Mouse (Mus musculus) neural tube, embryonic 12.5 days (tissue): ENCODE data around the gene Nxn. TPM values are rescaled to one million over a fixed set of nuclear protein-coding genes. Genes with fewer than 3 reads are reported as not detected.

Source experiments
- ATAC-seq: fragments of 200-750 bp; cut with Nextera tagmentation; 2 replicates; pipeline ENCODE4 v1.8.0; 2017; ENCODE audit warnings: low read depth, mild to moderate bottlenecking, moderate TSS enrichment, moderate library complexity; ENCODE audit not compliant: low FRiP score
- H3K27ac ChIP-seq: fragments of 300-500 bp; sonication (generic); 2 replicates; pipeline ENCODE4 v1.5.1; 2016
- H3K27me3 ChIP-seq: fragments of 300-500 bp; sonication (generic); replicated peaks from 2 replicates; pipeline ENCODE4 v1.6.1; 2016; ENCODE audit warnings: mild to moderate bottlenecking
- H3K36me3 ChIP-seq: fragments of 300-500 bp; sonication (generic); 2 replicates; pipeline ENCODE4 v1.6.1; 2016; ENCODE audit warnings: mild to moderate bottlenecking
- H3K4me1 ChIP-seq: fragments of 300-500 bp; sonication (generic); 2 replicates; pipeline ENCODE4 v1.6.1; 2016
- H3K4me2 ChIP-seq: fragments of 300-500 bp; sonication (generic); replicated peaks from 2 replicates; pipeline ENCODE4 v1.6.1; 2016; ENCODE audit warnings: mild to moderate bottlenecking
- H3K4me3 ChIP-seq: fragments of 300-500 bp; sonication (generic); 2 replicates; pipeline ENCODE4 v1.5.1; 2016
- H3K9ac ChIP-seq: fragments of 300-500 bp; sonication (generic); 2 replicates; pipeline ENCODE4 v1.6.1; 2016; ENCODE audit warnings: mild to moderate bottlenecking
- H3K9me3 ChIP-seq: fragments of 300-500 bp; sonication (generic); 2 replicates; pipeline ENCODE4 v1.6.1; 2016; ENCODE audit warnings: mild to moderate bottlenecking
- WGBS: fragments of 180-500 bp; shearing (Covaris S2); methylation state at CpG from one replicate; pipeline ENCODE4 v1.1.7; 2016; 5-methylcytosine and 5-hydroxymethylcytosine counted together
- polyA plus RNA-seq: library from polyadenylated mRNA; unstranded; fragments of >200 nt; fragmentation: Nextera tagmentation; extraction: Ambion mirVana; gene quantifications from 2 replicates; pipeline ENCODE4 v1.2.1, GENCODE M21; 2016

Gene Nxn
- polyA plus RNA-seq, 1 experiment from 2014 or later = 64.4 TPM

DNA sequence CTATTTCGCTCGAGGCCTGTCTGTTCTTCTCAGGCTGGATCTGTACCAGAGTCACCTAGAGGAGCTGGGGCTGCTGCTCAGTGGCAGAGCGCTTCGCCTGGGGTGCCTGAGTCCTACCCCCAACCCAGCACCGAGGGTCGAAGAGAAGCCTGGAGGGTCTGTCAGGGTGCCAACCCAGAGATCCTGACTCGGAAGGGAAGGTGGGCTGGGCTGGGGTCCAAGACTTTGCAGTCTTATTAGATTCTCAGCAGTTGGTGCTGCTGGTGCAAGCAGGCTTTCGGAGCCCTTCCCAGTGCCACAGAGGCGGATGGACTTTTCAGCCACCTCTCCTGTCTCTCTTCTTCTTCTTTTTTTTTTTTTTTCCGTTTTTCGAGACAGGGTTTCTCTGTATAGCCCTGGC is 42.8 kb downstream of the Nxn start:
- Histone ChIP-seq H3K4me2 (no peak overlapping the region), H3K36me3 (no peaks in the 10 kb centered on the region), H3K4me3 (no peak overlapping the region), H3K27ac (no peak overlapping the region), H3K4me1 (peaks cover 77% of the 10 kb centered on the region), H3K27me3 (no peaks in the 10 kb centered on the region), H3K9ac (no peak overlapping the region), H3K9me3 (no peaks in the 10 kb centered on the region)
- no peak for ATAC-seq
- 86% methylated on average over 11 of the region's 11 CpGs for WGBS

- Histone ChIP-seq H3K4me1 (peaks cover 79% of the 10 kb centered on the region), H3K4me3 (no peak overlapping the region), H3K9me3 (no peaks in the 10 kb centered on the region), H3K27ac (no peak overlapping the region), H3K36me3 (no peaks in the 10 kb centered on the region), H3K9ac (no peak overlapping the region), H3K27me3 (no peaks in the 10 kb centered on the region), H3K4me2 (no peak overlapping the region)
- no peak for ATAC-seq
- 74% methylated on average over 6 of the region's 6 CpGs for WGBS
Measured at GRCm38 (mm10) chr11:76355425-76355824, 43.5 kb downstream of the Nxn start.

- no peak for ATAC-seq
- 41% methylated on average over 16 of the region's 16 CpGs for WGBS
- Histone ChIP-seq H3K9me3 (no peaks in the 10 kb centered on the region), H3K9ac (no peak overlapping the region), H3K36me3 (no peaks in the 10 kb centered on the region), H3K27me3 (no peaks in the 10 kb centered on the region), H3K4me1 (peaks cover 74% of the 10 kb centered on the region), H3K4me2 (0 out of 2 replicates have a peak overlapping the region, but pooled peaks have one; percentile 4), H3K4me3 (no peak overlapping the region), H3K27ac (no peak overlapping the region)
Measured at GRCm38 (mm10) chr11:76352861-76353558, 45.9 kb downstream of the Nxn start.

DNA sequence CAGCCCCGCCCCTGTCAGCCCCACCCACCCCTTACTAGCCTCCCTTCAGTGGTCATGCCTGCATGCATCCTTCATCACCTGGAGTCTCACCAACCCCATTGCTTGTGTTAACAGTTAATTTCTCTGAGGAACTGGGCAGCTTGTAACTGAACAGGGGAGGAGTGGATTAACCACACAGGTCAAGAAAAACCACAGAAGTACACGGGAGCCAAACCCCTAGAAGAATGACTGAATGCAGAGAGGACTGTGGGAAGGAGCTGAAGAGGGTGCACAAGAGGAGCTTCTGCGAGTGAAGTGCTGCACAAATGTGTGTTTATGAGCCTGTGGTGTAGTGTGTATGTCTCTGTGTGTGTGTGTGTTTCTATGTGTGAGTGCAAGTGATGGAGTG is 47.3 kb downstream of the Nxn start:
- no peak for ATAC-seq

GRCm38 (mm10) chr11:76350931-76351623 is 47.9 kb downstream of the Nxn start:
- no peaks in the 10 kb centered on the region for H3K36me3 ChIP-seq
- no peak overlapping the region for H3K4me3 ChIP-seq
- WGBS = 13% methylated on average over 10 of the region's 10 CpGs
- peaks cover 62% of the 10 kb centered on the region for H3K4me1 ChIP-seq
- no peaks in the 10 kb centered on the region for H3K27me3 ChIP-seq
- no peak overlapping the region for H3K9ac ChIP-seq
- peak overlapping the region; percentile 27; the same call in 1 of the 2 replicates for H3K4me2 ChIP-seq
- H3K9me3 ChIP-seq = no peaks in the 10 kb centered on the region
- 0 out of 2 replicates have a peak, but pooled peaks have one; percentile 33 for ATAC-seq
- peak overlapping the region; percentile 15 for H3K27ac ChIP-seq

More for the DNA sequence above, 47.3 kb downstream of the Nxn start:
- 0 out of 2 replicates have a peak overlapping the region, but pooled peaks have one; percentile 17 for H3K9ac ChIP-seq
- H3K27ac ChIP-seq = 0 out of 2 replicates have a peak overlapping the region, but pooled peaks have one; percentile 9
- H3K4me2 ChIP-seq = peak overlapping the region; percentile 17; the same call in 1 of the 2 replicates
- H3K36me3 ChIP-seq = no peaks in the 10 kb centered on the region
- H3K4me1 ChIP-seq = peaks cover 62% of the 10 kb centered on the region
- no peaks in the 10 kb centered on the region for H3K9me3 ChIP-seq
- no peak overlapping the region for H3K4me3 ChIP-seq
- 14% methylated on average over 3 of the region's 3 CpGs for WGBS
- no peaks in the 10 kb centered on the region for H3K27me3 ChIP-seq

DNA sequence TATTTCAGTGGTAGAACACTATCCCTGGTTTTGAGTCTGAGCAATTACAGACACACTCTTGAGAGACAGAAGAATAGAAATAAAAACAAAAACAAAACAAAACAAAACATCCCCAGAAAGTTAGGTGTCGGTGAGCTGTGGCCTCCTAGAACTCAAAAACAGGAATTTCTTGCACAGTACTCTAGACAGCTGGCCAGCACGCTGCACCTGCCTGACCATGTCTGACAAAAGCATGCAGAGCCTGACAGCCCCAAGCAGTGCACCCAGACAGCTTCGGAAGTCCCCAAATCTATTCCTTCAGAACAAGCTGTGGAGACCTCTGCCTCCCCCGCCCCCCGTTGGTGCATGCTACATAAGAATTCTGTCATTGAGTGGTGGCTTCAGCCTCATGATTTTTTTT is 49.1 kb downstream of the Nxn start:
- 43% methylated on average over 5 of the region's 5 CpGs for WGBS
- no peak for ATAC-seq
- Histone ChIP-seq H3K4me2 (peak overlapping the region; percentile 27), H3K9ac (no peak overlapping the region), H3K36me3 (no peaks in the 10 kb centered on the region), H3K9me3 (no peaks in the 10 kb centered on the region), H3K27me3 (no peaks in the 10 kb centered on the region), H3K27ac (peak overlapping the region; percentile 15), H3K4me3 (no peak overlapping the region), H3K4me1 (peaks cover 51% of the 10 kb centered on the region)

GRCm38 (mm10) chr11:76347589-76347988 is 51.4 kb downstream of the Nxn start:
- H3K4me1 ChIP-seq = peaks cover 46% of the 10 kb centered on the region
- 29% methylated on average over 4 of the region's 4 CpGs for WGBS

GRCm38 (mm10) chr11:76343031-76343430 is 55.9 kb downstream of the Nxn start:
- Histone ChIP-seq H3K27ac (no peak overlapping the region), H3K4me3 (no peak overlapping the region), H3K4me2 (no peak overlapping the region), H3K36me3 (no peaks in the 10 kb centered on the region), H3K4me1 (peaks cover 21% of the 10 kb centered on the region), H3K27me3 (no peaks in the 10 kb centered on the region), H3K9ac (no peak overlapping the region), H3K9me3 (no peaks in the 10 kb centered on the region)
- 49% methylated on average over 9 of the region's 9 CpGs for WGBS
- no peak for ATAC-seq

More at GRCm38 (mm10) chr11:76347589-76347988, 51.4 kb downstream of the Nxn start:
- no peak overlapping the region for H3K4me2 ChIP-seq
- H3K9ac ChIP-seq = no peak overlapping the region
- no peak for ATAC-seq
- no peaks in the 10 kb centered on the region for H3K9me3 ChIP-seq
- H3K36me3 ChIP-seq = no peaks in the 10 kb centered on the region
- H3K4me3 ChIP-seq = no peak overlapping the region
- H3K27me3 ChIP-seq = no peaks in the 10 kb centered on the region
- no peak overlapping the region for H3K27ac ChIP-seq

DNA sequence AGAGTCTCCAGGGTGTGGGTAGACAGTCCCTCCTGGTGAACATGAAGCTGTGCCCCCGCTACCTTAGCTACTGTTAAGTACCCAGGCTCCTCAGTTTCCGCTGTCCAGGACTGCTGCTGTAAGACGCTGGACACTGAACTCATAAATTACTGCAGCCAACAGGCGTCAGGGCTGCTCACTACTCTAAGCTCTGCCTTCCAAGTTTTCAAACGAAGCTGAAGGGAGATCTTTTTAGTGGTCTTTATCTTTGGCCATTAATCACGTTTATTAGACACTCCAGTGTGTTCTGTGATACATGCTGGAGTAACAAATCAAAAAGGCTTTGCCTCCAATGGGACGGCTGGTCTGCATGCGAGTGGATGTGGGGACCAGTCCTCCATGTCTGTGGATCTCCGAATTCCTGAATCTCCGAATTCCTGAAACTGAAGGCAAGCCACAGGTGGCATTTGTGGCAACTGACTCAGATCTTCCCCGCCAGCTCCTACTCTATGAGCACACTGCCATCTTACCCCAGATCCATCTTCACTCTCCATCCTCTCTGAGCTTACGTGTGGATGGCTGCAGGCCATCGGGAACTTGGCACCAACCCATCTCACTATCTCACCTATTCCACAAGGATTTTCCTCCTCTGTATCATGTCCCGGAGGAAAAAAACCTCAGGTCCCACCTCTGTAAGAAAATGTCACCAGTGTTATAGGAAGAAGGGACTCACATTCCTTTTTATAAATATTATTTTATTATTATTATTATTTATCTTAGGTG is 56.9 kb downstream of the Nxn start:
- H3K27ac ChIP-seq = no peak overlapping the region
- peaks cover 24% of the 10 kb centered on the region for H3K4me1 ChIP-seq
- no peak overlapping the region for H3K4me2 ChIP-seq
- no peaks in the 10 kb centered on the region for H3K36me3 ChIP-seq
- WGBS = 46% methylated on average over 14 of the region's 14 CpGs
- H3K27me3 ChIP-seq = no peaks in the 10 kb centered on the region
- no peak overlapping the region for H3K9ac ChIP-seq
- no peak overlapping the region for H3K4me3 ChIP-seq
- no peaks in the 10 kb centered on the region for H3K9me3 ChIP-seq
- no peak for ATAC-seq

DNA sequence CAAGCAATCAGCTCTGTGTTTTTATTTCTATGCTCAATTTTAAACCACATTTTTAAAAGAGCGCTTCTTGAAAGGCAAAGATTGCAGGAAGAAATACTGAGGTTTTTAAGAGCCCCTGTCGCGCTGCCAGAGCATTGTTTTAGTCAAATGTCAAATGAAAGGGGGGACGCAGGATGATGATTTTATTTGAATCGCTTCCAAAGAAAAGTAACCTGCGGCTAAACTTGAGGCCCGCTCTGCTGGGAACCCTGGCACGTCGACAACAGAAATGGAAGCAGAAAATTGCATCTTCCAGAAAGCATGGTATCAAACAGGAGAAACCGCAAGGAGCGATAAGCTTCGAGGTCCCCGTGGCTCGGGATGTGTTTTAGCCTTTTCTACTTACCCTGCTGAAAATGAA is 57.8 kb downstream of the Nxn start:
- no peak overlapping the region for H3K9ac ChIP-seq
- no peaks in the 10 kb centered on the region for H3K36me3 ChIP-seq
- ATAC-seq = no peak
- no peak overlapping the region for H3K4me3 ChIP-seq
- peaks cover 24% of the 10 kb centered on the region for H3K4me1 ChIP-seq
- no peaks in the 10 kb centered on the region for H3K27me3 ChIP-seq
- no peaks in the 10 kb centered on the region for H3K9me3 ChIP-seq
- 67% methylated on average over 14 of the region's 14 CpGs for WGBS
- no peak overlapping the region for H3K27ac ChIP-seq
- no peak overlapping the region for H3K4me2 ChIP-seq

DNA sequence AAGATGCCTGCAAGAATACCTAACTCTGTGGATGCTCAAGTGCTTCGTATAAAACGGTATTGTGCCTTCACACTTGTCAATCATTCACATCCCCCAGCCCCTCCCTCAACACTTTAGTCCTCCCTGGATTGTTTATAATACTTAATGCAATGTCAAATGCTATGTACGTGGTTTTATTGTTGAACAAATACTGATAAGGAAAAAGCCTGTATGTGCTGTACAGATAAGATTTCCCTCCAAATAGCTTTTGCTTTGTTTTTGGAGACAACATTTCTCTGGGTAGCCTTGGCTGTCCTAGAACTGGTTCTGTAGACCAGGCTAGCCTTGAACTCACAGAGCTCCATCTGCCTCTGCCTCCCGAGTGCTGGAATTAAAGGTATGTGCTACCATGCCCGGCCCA is 59.1 kb downstream of the Nxn start:
- Histone ChIP-seq H3K27ac (no peak overlapping the region), H3K4me2 (no peak overlapping the region), H3K4me1 (peaks cover 29% of the 10 kb centered on the region), H3K27me3 (no peaks in the 10 kb centered on the region), H3K9me3 (no peaks in the 10 kb centered on the region), H3K4me3 (no peak overlapping the region), H3K36me3 (no peaks in the 10 kb centered on the region), H3K9ac (no peak overlapping the region)
- ATAC-seq = no peak
- WGBS = 92% methylated on average over 5 of the region's 5 CpGs

DNA sequence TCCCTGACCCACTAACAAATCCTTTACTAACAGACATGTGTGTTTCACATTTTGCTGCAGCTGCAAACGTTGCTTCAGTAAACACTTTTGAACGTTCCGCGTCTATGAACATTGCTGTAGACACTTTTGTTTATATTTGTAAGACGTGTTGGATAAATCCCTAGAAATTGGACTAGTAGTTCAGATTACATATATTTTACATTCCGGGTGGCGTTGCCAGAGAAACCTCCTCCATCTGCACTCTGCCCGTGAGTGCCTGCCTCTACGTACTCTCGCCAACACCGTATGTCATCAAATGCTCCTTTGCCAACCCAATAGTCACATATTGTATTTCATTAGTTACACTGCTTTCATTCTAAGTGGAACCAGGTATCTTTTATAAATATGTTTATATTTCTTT is 59.8 kb downstream of the Nxn start:
- no peaks in the 10 kb centered on the region for H3K36me3 ChIP-seq
- peaks cover 29% of the 10 kb centered on the region for H3K4me1 ChIP-seq
- H3K4me2 ChIP-seq = no peak overlapping the region
- no peaks in the 10 kb centered on the region for H3K9me3 ChIP-seq
- no peaks in the 10 kb centered on the region for H3K27me3 ChIP-seq
- no peak for ATAC-seq
- no peak overlapping the region for H3K4me3 ChIP-seq
- 84% methylated on average over 11 of the region's 11 CpGs for WGBS
- H3K27ac ChIP-seq = no peak overlapping the region
- no peak overlapping the region for H3K9ac ChIP-seq
